Mouse (Mus musculus) cerebral cortex, adult 2 months (tissue): ENCODE results near the gene Grip2.

Experiments
- WGBS: fragments of 180-500 bp; shearing (Covaris S2); methylation state at CpG from one replicate; pipeline ENCODE4 v1.1.7; 2018; 5-methylcytosine and 5-hydroxymethylcytosine counted together

Gene Grip2

DNA sequence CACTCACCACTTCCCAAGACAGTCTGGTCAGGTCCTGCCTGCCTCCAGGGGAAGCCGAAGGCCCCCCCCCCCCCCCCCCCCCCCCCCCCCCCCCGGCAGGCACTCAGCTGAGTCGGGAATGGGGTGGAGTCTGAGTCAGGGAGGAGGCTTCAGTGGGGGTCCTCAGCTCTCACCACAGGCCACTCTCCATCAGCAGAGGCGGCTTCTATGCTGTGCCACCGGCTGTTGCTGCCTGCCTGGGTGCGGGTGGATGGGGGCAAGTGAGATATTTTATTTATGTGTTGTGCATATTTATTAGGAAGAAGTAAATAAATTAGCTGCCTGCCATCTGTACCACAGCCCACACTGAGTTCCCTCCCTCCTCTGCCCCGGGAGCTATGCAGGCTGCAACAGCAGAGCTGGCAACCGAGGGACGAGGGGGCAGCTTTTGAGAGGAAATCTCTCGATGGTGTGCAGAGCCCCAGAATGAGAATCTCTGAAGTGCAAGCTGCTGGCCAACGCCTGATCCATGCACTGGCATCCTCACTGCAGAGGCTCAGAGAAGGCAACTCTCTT, at the start of gene Grip2:
TSS of gene Grip2 (minus strand) at position 235 of the 555 bp plus-strand sequence.
- 27% methylated on average over 8 of the region's 11 CpGs for WGBS

DNA sequence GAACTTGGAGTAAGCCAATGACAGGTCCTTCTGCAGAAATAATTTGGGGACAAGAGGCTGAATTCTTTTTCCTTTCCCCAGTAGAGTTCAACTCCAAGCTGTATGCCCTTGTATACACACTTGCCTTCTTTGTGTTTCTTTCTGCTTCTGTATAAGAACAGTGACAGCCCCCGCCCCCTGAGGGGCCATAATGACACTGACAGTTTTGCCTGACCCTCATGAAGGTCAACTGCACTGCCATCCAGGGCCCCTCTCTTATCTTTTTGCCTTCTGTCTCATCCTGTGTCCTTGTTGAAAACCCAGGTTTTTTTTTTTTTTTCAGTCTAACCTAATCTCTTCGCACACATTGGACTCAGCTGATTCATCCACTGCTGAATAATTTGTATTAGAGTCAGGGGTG, 45.7 kb upstream of the Grip2 start:
- 68% methylated on average over 2 of the region's 2 CpGs for WGBS

DNA sequence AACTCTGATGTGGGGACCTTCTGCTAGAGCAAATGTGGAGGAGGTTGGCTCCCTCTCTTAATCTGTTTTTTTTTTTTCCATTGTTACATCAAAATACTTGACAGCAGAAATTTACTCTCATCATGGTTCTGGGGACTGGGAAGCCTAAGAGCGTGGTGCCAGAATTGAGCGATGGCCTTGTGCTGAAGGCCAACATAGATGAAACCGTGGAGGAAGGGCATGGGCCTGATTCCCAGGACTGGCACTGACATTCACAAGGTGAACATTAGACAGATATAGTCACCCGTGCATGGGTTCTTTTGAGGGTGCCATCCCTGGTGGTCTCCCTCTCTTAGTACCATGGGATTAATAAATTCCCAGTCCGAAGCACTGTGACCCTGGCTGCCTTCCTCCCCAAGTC, 41.0 kb upstream of the Grip2 start:
- WGBS = 94% methylated on average over 5 of the region's 5 CpGs

DNA sequence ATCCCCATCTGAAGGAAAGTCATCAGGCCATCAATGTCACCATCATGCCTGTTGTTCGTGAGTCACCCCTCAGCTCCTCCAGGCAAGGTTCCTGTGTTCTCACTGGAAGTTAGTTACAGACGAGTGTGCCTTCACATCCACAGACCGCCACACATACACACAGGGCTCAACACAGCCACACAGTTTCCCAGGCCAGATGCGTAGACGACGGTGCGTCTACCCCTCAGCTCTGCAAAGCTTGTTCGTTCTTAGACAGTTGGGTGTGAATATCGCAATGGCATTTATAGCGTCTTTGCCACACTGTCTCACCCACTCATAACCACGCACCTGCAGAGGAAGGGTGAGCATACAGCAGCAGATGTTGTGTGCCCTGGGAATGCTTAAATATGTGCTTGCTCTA, 38.6 kb upstream of the Grip2 start:
- 51% methylated on average over 11 of the region's 11 CpGs for WGBS

DNA sequence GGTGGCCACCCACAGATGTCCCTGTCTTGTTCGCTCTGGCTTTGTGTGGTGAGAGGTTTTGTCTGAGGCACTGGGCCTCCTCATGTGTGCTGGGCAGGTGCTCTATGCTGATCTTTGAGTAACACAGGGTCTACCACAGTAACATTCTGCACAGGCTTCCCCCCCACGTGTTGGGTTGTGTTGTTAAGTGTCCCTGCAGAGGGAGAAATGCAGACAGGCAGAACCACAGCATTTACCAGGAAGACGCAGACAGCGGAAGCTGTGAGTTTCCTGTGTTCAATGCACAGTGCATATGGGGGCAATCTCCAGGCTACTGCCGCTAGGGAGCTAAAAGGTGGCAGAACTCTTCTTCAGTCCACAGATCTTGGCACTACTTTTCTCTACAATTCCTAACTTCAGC, 37.5 kb upstream of the Grip2 start:
- 75% methylated on average over 5 of the region's 5 CpGs for WGBS

DNA sequence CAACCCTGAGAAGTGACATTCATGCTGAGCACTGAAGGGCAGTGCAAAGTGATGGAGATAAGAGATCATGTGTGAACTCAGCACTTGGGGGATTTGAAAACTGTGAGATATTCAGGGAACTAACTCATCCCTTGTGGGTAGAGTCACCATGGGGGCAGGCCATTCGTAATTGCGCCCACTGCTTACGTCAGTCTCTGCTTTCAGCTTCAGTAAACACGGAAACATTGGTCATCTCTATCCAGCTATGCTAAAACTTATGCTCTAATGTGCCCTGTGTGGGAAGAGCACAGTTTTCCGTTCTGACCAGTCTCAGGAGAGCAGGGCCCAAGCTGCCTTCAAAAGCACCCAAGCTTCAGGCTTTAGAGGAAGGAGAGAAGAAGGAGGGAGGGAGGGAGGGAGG, 31.3 kb upstream of the Grip2 start:
- WGBS = 77% methylated on average over 5 of the region's 5 CpGs

DNA sequence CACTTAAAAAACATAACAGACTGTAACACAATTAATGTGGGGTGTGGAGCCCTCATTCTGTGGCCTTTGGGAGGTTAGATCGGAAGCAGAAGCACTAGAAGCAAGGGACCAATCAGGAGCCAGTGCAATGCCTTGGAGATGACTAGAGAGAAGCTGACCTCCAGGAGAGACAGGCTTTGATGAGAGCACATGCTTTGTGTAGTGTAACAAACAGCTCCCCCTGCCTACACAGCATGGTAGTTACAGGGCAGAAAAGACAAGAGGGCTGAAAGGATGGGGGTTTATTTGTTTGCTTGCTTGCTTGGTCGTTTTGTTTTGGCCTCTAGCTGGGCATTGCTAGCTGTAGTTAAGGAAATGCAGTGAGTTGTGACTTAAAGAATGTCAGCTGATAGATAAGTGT, 25.5 kb upstream of the Grip2 start:
- WGBS = 16% methylated on average over 2 of the region's 2 CpGs

DNA sequence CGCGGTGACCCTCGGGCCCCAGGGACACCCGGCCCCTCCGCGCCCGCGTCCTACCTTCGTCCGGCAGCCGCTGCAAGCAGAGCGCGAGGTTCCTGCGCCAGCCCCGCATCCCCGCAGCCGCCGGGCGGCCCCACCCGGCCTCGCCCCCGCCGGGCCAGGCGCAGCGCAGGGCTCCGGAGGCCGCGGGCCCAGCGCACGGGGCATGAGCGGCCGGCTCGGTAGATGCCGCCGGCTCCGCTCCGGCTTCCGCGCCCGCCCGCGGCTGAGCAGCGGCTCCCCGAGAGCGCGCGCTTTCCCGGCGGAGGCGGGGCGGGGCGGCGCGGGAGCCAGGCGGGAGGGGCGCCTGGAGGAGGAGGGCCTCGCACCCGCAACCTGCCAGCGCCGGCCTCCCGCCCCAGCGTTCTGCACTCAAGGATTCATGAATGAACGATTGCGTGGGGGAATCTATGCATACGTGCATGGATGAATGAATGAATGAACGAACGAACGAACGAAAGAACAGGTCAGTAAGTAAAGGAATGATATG, 16.6 kb upstream of the Grip2 start:
- WGBS = 3% methylated on average over 69 of the region's 69 CpGs

DNA sequence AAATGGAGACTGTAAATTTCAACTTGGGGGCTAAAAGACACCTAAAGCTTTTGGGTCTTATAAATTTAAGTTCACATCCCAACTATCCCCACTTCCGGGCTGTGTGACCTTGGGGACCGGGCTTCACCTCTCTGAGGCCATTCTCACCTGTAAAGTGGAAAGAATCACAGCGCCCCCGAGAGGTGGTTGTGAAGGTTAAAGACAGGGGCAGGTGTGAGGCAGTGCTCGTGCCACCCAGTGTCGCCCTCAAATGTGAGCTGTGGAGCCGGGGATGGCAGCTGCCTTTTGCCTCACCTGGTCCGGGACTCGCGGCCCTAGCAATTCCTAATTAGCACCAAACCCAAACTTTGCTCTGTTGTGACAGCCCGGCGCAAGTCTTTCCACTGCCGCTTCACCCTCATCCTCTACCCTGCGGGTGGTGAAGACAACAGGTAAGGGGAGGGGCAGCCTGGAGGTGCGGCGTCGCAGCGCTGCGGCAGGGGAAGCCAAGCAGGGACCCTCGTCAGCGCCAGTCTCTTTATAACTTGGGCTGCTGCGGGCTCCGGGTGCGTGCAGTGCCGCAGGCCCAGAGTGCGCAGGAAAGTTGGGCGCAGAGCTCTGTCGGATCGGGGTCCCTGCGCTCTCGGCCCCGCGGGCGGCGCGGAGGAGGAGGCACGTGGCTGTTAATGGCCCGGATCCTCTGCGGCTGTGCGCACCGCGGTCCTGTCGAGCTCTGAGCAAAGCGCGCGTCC, 16.0 kb upstream of the Grip2 start:
- WGBS = 4% methylated on average over 46 of the region's 46 CpGs

DNA sequence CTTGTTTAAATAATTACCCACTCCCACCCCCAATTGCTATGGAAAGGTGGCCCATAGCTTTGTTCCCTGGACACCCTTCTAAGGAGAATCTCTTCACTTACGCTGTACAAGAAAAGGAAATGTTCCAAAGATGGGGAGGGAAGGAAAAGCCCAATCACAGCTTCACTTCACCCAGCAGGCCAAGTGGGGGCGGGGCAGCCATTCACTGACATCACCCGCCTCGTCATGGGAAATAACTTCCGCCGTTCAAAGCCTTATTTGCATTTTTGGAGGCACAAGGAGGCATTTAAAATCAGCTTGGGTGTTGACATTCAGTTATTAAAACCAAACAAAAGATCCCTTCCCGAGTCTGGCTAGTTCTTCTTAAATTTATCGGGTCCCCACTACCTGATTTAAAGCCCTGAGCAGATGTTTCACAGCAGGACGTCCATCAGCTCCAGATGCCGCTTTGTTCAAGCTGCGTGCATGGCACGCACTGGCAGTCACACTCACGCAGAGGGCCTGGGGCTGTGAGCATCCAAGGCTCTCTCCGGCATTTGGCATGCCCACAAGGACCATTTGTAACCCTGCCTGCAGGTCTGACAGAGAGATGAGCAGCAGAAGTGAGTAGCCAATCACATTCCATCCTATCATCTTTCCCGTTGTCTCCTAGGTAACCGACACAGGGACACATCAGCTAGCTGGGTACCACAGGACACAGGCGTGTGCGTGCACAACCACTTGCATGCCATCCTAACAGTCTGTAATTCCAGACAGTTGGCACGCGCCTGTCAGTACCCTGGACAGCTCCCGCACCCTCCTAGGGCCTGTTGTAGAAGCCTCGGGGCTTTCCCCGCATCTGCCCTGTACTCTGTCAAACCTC, 12.2 kb upstream of the Grip2 start:
- 5% methylated on average over 23 of the region's 23 CpGs for WGBS

DNA sequence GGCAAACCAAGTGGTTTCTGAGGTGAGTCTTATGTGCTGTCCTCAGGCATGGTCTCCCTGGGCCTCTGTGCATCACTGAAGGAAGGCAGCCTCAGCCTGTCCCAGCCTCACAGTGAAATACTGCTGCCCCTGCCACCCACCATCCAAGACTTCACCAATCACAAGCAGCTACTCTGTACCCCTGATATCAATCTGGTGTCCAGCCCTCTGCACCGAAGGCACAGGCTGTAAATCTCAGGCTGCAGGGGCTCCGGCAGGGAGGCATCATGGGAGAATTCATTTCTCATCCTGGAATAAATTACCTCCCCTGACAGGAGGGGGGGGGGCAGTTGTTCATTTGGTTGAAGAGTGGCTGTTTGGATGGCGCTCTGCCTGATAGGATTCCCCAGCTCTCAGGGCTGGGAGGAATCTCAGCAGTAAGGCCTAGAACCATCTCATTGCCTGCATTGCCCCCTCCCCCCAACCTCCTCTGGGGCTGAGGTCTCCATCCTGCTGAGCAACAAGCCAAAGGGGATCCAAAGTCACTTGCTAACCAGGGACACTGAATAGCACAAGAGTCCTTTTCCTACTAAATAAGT, 5.9 kb upstream of the Grip2 start:
- 87% methylated on average over 3 of the region's 3 CpGs for WGBS

DNA sequence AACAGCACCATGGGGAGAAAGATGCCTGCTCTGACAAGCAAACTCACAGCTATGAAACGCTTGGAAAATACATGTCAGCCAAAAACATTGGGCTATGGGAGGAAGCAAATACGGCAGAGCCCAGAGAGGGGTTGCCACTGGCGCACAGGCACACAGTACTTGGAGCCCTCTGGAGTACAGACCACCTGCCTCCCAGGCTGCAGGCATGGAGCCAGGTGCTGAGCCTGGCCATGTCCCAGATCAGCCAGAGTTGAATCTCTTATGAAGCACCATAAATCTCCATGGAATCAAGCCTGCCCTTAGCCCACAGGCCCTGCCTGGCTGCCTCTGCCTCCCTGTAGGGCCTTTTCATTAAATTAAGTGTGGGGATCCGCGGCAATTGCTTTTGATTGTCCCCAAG, 876 bp upstream of the Grip2 start:
- WGBS = 77% methylated on average over 5 of the region's 5 CpGs

DNA sequence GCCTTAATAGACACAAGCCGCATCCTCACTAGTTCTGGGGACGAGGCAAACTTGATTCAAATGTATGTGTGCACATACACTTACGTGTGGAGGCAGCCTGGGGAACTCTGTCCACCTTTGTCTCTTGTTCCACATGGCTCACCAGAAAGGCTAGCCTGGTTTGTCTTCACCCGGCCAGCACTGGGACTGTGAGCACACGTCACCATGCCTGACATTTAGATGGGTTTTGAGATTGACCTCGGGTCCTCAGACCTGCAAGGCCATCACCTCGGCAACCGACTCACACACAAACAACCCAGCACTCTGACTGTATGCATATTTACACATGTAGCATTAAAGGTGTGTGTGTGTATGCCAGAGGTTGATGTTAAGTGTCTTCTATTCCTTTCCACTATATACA, 8.8 kb downstream of the Grip2 start:
- WGBS = 90% methylated on average over 8 of the region's 8 CpGs

DNA sequence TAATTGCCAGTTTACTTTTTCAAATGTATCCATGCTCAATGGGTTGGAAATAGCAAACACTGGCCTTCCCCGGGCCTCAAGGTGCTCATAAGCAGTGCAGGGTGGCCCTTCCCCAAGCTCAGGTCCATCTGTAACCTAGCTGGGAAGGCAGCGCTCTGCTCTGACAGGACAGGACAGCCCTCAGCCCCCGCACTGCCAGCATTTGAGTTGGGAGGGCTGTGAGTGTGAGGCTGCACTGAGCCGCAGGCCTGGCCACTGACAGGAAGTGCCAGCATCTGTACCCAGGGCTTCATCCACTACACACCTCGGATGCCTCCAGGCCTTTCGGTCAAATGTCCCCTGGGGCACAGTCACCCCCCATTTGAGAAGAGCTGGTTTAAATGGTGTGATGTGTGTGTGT, 11.1 kb downstream of the Grip2 start:
- 92% methylated on average over 6 of the region's 6 CpGs for WGBS

DNA sequence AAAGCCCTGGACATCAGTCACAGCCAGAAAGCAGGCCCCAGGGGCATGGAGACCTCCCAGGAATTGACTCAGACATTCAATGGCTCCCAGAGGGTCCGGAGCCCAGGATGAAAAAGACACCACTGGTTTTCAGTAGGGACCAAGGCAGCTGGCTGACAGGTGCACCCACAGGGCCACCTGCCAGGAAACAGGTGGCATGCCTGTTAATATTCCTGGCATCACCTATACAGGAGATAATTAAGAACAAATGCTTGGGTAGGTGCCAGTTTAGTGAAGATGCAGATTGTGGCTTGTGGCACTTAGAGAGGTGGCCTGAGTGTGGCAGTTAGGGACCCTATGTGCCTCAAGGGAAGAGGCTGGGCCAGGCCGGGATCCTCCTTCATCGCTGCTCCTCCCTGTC, 13.4 kb downstream of the Grip2 start:
- 92% methylated on average over 3 of the region's 3 CpGs for WGBS

DNA sequence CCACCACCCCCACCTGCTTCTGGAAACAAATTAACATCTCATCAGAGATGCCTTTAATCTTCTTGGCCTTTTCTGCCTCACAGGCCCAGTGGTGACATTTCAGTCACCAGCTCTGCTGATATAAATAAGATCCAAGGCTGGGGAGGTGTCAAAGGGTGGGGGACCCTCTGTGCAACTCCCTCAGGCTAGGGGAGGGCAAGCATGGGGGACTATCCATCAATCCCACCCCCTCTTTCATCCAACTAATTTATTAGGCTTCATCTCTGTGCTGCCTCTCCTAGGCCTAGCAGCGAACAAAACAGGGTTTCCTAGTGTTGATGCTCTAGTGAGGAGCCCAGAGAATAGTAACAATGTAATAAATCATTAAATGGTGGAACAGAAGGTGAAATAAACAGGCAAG, 17.0 kb downstream of the Grip2 start:
- 76% methylated on average over 1 of the region's 1 CpGs for WGBS

DNA sequence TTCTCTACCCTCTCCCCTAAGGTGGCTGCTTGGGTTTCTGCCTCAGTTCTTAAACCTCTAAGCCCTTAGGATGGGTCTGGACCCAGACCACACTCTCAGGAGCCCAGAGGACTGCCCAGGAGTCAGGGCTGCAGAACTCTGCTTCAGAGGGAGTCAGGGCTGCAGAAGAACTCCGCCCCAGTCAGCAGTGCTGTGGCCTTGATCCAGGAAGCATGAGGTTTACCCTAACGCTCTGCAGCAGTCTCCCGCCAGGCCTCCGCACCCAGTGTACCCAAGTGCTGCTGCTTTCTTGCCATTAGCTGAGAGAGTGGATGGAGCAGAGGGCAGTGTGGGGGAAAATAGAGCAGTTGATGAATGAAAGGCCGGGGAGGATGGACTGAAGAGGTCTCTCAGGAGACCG, 19.0 kb downstream of the Grip2 start:
- WGBS = 54% methylated on average over 6 of the region's 6 CpGs

DNA sequence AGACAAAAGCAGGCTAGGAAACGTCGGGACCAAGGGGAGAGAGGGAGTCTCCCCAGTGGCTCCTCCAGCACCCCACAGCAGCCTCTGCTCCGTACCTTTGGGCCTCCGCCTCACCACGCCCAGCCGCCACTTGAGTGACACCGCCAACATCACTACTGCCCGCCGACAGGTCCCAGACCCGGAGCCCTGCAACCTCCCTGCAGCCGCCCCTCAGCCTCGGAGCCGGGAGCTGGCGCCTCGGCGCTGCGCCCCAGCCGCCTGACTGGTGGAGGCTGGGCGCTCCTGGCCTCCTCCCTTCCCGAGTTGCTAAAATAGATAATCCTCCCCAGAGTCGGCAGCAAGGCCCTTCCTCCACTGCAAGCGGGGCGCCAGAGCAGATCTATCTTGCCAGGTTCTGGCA, 19.9 kb downstream of the Grip2 start:
- WGBS = 2% methylated on average over 23 of the region's 23 CpGs

DNA sequence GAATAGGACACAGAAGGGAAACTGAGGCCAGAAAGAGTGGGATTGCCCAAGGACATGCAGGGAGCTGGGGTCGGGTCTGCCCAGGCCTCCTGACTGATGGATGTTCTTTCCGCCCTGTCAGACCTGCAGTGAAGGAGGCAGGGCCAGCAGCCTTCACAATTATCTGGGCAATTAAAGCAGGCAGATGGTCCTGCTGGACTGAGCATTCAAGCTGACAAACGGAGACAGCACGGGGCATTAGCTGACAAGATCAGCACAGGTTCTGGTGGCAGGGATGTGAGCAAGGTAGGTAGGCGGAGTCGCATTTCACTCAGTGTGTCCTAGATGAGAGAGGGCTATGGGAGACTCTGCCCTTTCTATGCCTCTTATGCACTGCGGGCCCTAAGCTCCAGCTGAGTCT, 22.9 kb downstream of the Grip2 start:
- WGBS = 61% methylated on average over 7 of the region's 7 CpGs

DNA sequence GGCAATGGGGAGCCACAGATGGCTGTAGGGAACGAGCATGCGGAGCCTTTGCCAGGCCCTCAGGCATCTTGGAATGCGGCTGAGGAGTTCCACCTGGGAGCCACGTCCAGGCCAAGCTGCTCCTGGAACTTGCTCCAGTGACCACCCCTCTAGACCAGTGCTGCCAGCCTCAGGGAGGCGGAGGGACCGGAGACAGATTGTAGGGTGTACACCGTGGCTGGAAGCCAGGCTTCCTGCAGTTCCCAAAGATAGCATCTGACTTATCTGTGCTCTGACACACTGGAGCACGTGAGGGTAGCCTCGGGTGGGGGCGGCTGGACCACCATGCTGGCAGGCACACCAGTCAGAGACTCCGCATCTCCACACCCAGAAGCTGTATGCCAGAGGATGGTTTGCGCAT, 28.6 kb downstream of the Grip2 start:
- 47% methylated on average over 12 of the region's 12 CpGs for WGBS

DNA sequence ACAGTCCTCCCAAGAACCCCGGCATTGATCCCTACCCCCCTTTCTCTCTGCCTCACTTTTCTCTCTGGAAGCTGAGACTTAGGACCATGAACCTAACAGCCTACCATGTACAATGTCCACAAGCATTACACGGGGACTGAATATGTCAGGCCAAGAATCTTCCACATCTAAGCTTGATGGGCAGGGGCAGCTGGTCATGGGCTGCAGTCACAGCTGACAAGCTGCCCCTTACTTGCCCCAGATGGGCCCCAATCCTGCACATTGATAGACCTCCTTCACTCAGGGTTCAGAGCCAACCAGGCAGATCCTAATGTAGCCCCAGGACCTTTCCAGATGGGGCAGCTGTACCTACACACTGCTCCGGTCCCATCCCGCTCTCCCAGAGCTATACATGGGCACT, 30.3 kb downstream of the Grip2 start:
- WGBS = 91% methylated on average over 4 of the region's 4 CpGs

DNA sequence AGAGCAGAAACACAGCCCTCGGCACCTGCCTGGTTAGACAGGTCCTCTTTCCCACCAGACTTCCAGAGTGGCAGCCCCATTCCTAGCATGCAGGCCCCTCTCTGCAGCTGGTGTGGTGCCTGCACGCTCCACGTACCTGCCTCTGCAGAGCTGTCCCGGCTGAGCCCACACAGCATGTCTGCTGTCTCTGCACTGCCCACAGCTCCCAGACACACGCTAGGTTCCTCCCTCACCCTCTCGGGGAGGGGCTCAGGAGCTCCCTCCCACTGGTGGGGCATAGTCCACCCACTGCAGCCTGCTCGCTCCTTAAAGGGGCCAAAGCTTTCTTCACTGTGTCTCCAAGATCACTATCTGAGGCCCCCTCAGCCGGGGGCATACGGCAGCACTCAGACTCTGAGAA, 31.0 kb downstream of the Grip2 start:
- WGBS = 51% methylated on average over 9 of the region's 9 CpGs
